ENCODE assay signal across 23 mouse cellular contexts in genomic region chrX:22769971-22770530, GRCm38 (mm10).
DNase-seq lines count a peak whose midpoint lies in the region; ATAC-seq and TF ChIP-seq lines count a peak whose summit lies in the region.
"Had no signal": no experiment of that assay in that cellular context is flagged by ENCODE, and none has a peak within 500 bp of the region (broad histone marks: within the 10 kb centered on the region; RNA-seq: fewer than 3 reads in every experiment).

No protein-coding gene starts in this region.

- intact Hi-C loops in gastrocnemius, postnatal 14 days (cut with DNase I; ENCODE audit: low total_unique reads) = no loop called here

- no peak overlapping the region for H3K9ac ChIP-seq in limb, embryonic 14.5 days (ENCODE audit: low read depth, low read length, severe bottlenecking)
- H3K9ac ChIP-seq: heart, embryonic 12.5 days; hindbrain, embryonic 12.5 days had no signal

- H3K4me3 ChIP-seq in limb, embryonic 14.5 days (replicated peaks; ENCODE audit: low read length) = no peak overlapping the region
- no peak overlapping the region for H3K4me3 ChIP-seq in limb, embryonic 10.5 days
- H3K4me3 ChIP-seq: gastrocnemius, adult 2 months; heart, embryonic 12.5 days; hindbrain, embryonic 12.5 days; megakaryocyte, embryonic 14.5 days had no signal

- TF ChIP-seq POLR2A in limb, embryonic 14.5 days (IDR thresholded peaks at IDR 0.05; ENCODE audit: borderline replicate concordance, extremely low read depth, insufficient read depth, insufficient read length) = no peak

- WGBS in limb, embryonic 14.5 days = 83% methylated on average over 1 of the region's 1 CpGs
- 90% methylated on average over 1 of the region's 1 CpGs for WGBS in limb, embryonic 10.5 days

- no peak overlapping the region for H3K4me2 ChIP-seq in limb, embryonic 14.5 days (replicated peaks; ENCODE audit: low read depth, low read length, severe bottlenecking)
- H3K4me2 ChIP-seq: heart, embryonic 12.5 days; hindbrain, embryonic 12.5 days had no signal

- H3K36me3 ChIP-seq in limb, embryonic 14.5 days (ENCODE audit: control insufficient read depth, insufficient read depth, low read length) = no peaks in the 10 kb centered on the region
- H3K36me3 ChIP-seq in limb, embryonic 10.5 days = no peaks in the 10 kb centered on the region
- H3K36me3 ChIP-seq: heart, embryonic 12.5 days; hindbrain, embryonic 12.5 days had no signal

- no peak overlapping the region for H3K27ac ChIP-seq in limb, embryonic 14.5 days (replicated peaks; ENCODE audit: low read depth, low read length)
- no peak overlapping the region for H3K27ac ChIP-seq in limb, embryonic 10.5 days
- H3K27ac ChIP-seq: gastrocnemius, adult 2 months; hindbrain, embryonic 12.5 days had no signal

- no peaks in the 10 kb centered on the region for H3K27me3 ChIP-seq in limb, embryonic 14.5 days (ENCODE audit: control insufficient read depth, insufficient read depth, low read length)
- H3K27me3 ChIP-seq in limb, embryonic 10.5 days (ENCODE audit: low read depth, poor library complexity, severe bottlenecking) = no peaks in the 10 kb centered on the region
- H3K27me3 ChIP-seq: heart, embryonic 12.5 days; hindbrain, embryonic 12.5 days; megakaryocyte, embryonic 14.5 days had no signal

- no peak for ATAC-seq in limb, embryonic 14.5 days (ENCODE audit: low FRiP score, low read depth)
- ATAC-seq: activated CD4-positive, CD25-positive, alpha-beta regulatory T cell, adult 4 months; intestine, embryonic 16.5 days; midbrain, embryonic 16.5 days had no signal

- no peaks in the 10 kb centered on the region for H3K4me1 ChIP-seq in limb, embryonic 14.5 days (ENCODE audit: control insufficient read depth, insufficient read depth, low read length)
- H3K4me1 ChIP-seq in limb, embryonic 10.5 days = no peaks in the 10 kb centered on the region
- H3K4me1 ChIP-seq: heart, embryonic 12.5 days; hindbrain, embryonic 12.5 days; megakaryocyte, embryonic 14.5 days had no signal

- DNase-seq in cerebellum, postnatal 10 days = peak; percentile 3 to 5
- DNase-seq in cerebellum, postnatal 4 days (ENCODE audit: low spot score in 2 of 2) = no peak
- DNase-seq in gastrocnemius, adult 18-20 months (ENCODE audit: low spot score) = peak; percentile 0
- DNase-seq in gastrocnemius, postnatal 14 days = no peak
- peak; percentile 20 for DNase-seq in limb, embryonic 14.5 days (ENCODE audit: low spot score)
- DNase-seq in limb, embryonic 10.5 days (ENCODE audit: low spot score) = no peak
- peak; percentile 31 for DNase-seq in brain, adult 2 months (ENCODE audit: low read depth, low spot score)
- DNase-seq: adrenal gland, postnatal 10 days; cerebellum, adult 8-10 months; gastrocnemius, adult 2 months; heart, adult 11 months; kidney, adult 9 months; kidney, postnatal 14 days; left cerebral cortex, postnatal 4 days; lung, postnatal 10 days; thymus, adult 18-20 months; thymus, postnatal 36 days had no signal

- no peaks in the 10 kb centered on the region for H3K9me3 ChIP-seq in limb, embryonic 14.5 days (ENCODE audit: control insufficient read depth, low read length)
- no peaks in the 10 kb centered on the region for H3K9me3 ChIP-seq in limb, embryonic 10.5 days (replicated peaks)
- H3K9me3 ChIP-seq: heart, embryonic 12.5 days; hindbrain, embryonic 12.5 days; megakaryocyte, embryonic 14.5 days had no signal

Comparison
In these comparisons a context has a peak if more than half of its experiments do, and no peak if none do; other contexts are left out.
1. DNase-seq: peak in cerebellum, postnatal 10 days (2 of 2), gastrocnemius, adult 18-20 months (single experiment), limb, embryonic 14.5 days (single experiment) and brain, adult 2 months (single experiment); none in cerebellum, postnatal 4 days (0 of 2), gastrocnemius, postnatal 14 days (single experiment) and limb, embryonic 10.5 days (single experiment).